Mouse (Mus musculus): ENCODE results near the gene Sos2. TPM values are rescaled to one million over a fixed set of nuclear protein-coding genes. Genes with fewer than 3 reads are reported as not detected.
"Not testable (repeated sequence)": the region's sequence is repeated elsewhere in the genome, so short reads cannot be mapped to it uniquely, and the experiment has no call there.

Sos2 gene
- polyA plus RNA-seq, 1 experiment from 2014 or later: 10.9 TPM

DNA sequence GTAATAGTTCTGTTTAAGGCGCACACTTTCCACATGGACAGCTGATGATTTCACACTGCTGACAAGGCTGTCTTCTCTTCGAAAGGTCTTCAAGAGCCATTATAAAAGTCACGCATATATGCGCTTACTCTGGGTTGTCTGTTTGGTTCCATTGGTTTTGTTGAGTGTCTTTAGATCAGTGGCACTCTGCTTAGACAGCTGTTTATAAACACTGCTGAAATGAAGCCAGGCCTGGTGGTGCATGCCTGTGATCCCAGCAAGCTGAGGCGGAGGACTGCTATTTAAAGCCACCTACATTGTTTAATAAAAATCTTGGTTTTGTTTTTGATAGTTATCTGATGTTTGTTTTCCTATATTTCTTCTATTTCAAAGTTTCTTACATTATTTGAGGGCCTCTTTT is 14.9 kb downstream of the Sos2 start:
- no peaks in the 10 kb centered on the region for H3K36me3 ChIP-seq
- WGBS: 75% methylated on average over 5 of the region's 5 CpGs
- ATAC-seq (ENCODE audit: insufficient read depth, low FRiP score, low read depth): no peak

DNA sequence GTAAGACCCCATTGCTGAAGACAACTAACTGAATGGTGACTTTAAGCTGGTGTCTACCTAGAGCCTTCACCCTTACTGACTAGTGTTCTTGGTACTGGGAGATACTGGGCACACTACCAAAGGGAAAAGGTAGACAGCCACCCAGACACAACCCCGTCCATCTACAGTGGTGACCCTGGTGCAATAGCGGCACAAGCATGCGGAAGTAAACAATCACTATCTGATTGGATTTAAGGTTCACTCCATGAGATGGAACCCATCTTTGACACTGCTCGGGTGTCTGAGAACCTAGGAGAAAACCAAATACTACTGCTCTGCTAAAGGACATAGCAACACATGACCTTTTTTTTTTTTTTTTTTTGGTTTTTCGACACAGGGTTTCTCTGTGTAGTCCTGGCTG is 20.0 kb downstream of the Sos2 start:
- no peak overlapping the region for H3K9ac ChIP-seq
- no peaks in the 10 kb centered on the region for H3K9me3 ChIP-seq
- no peaks in the 10 kb centered on the region for H3K27me3 ChIP-seq (replicated peaks)
- no peaks in the 10 kb centered on the region for H3K4me1 ChIP-seq
- H3K4me2 ChIP-seq: no peak overlapping the region
- no peak overlapping the region for H3K4me3 ChIP-seq (replicated peaks)
- H3K27ac ChIP-seq: no peak overlapping the region
- WGBS: 96% methylated on average over 5 of the region's 5 CpGs
- ATAC-seq (ENCODE audit: insufficient read depth, low FRiP score, low read depth): no peak
- no peaks in the 10 kb centered on the region for H3K36me3 ChIP-seq

More for the DNA sequence above, 14.9 kb downstream of the Sos2 start:
- H3K4me1 ChIP-seq: no peaks in the 10 kb centered on the region
- H3K4me3 ChIP-seq (replicated peaks): no peak overlapping the region
- no peak overlapping the region for H3K27ac ChIP-seq
- no peaks in the 10 kb centered on the region for H3K9me3 ChIP-seq
- H3K4me2 ChIP-seq: no peak overlapping the region
- no peak overlapping the region for H3K9ac ChIP-seq
- H3K27me3 ChIP-seq (replicated peaks): no peaks in the 10 kb centered on the region

DNA sequence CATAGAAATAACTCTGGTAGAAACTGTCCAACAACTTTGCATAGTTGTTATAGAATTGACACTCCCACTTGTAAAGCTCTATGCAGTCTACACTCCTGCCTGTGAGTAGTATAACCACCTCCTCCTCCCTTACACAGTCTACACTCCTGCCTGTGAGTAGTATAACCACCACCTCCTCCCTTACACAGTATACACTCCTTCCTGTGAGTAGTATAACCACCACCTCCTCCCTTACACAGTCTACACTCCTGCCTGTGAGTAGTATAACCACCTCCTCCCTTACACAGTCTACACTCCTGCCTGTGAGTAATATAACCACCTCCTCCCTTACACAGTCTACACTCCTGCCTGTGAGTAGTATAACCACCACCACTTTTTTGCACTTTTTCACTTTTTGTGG is 27.7 kb downstream of the Sos2 start:
- not testable (repeated sequence) for H3K27me3 ChIP-seq (replicated peaks)

GRCm38 (mm10) chr12:69649511-69649910 is 32.1 kb downstream of the Sos2 start:
- no peak overlapping the region for H3K4me2 ChIP-seq
- ATAC-seq (ENCODE audit: insufficient read depth, low FRiP score, low read depth): no peak
- 73% methylated on average over 8 of the region's 8 CpGs for WGBS

More for the DNA sequence above, 27.7 kb downstream of the Sos2 start:
- not testable (repeated sequence) for H3K4me3 ChIP-seq (replicated peaks); H3K4me1 ChIP-seq; H3K27ac ChIP-seq; H3K4me2 ChIP-seq; H3K9me3 ChIP-seq; H3K9ac ChIP-seq
- peak; percentile 88 for ATAC-seq (ENCODE audit: insufficient read depth, low FRiP score, low read depth)
- H3K36me3 ChIP-seq: peaks cover 11% of the 10 kb centered on the region

GRCm38 (mm10) chr12:69645821-69646616 is 35.6 kb downstream of the Sos2 start:
- Histone ChIP-seq H3K27me3 (replicated peaks) (no peaks in the 10 kb centered on the region), H3K4me3 (replicated peaks) (no peak overlapping the region), H3K4me1 (no peaks in the 10 kb centered on the region), H3K27ac (peak overlapping the region; percentile 16; the same call in 1 of the 2 replicates), H3K9ac (no peak overlapping the region), H3K4me2 (no peak overlapping the region), H3K9me3 (no peaks in the 10 kb centered on the region), H3K36me3 (0 out of 2 replicates have a peak, but pooled peaks cover 4% of the 10 kb centered on the region)
- peak; percentile 72; the same call in 1 of the 2 replicates for ATAC-seq (ENCODE audit: insufficient read depth, low FRiP score, low read depth)
- 79% methylated on average over 8 of the region's 8 CpGs for WGBS

More at GRCm38 (mm10) chr12:69649511-69649910, 32.1 kb downstream of the Sos2 start:
- Histone ChIP-seq H3K27ac (no peak overlapping the region), H3K27me3 (replicated peaks) (no peaks in the 10 kb centered on the region), H3K4me3 (replicated peaks) (no peak overlapping the region), H3K9ac (no peak overlapping the region), H3K36me3 (peaks cover 11% of the 10 kb centered on the region), H3K4me1 (no peaks in the 10 kb centered on the region), H3K9me3 (no peaks in the 10 kb centered on the region)

- no peak for ATAC-seq (ENCODE audit: insufficient read depth, low FRiP score, low read depth)
- no peaks in the 10 kb centered on the region for H3K27me3 ChIP-seq (replicated peaks)
- H3K9me3 ChIP-seq: no peaks in the 10 kb centered on the region
- H3K4me1 ChIP-seq: no peaks in the 10 kb centered on the region
- WGBS: 55% methylated on average over 3 of the region's 3 CpGs
- no peak overlapping the region for H3K9ac ChIP-seq
- H3K27ac ChIP-seq: no peak overlapping the region; the same call in 1 of the 2 replicates
- no peak overlapping the region for H3K4me3 ChIP-seq (replicated peaks)
- H3K36me3 ChIP-seq: 0 out of 2 replicates have a peak, but pooled peaks cover 4% of the 10 kb centered on the region
- no peak overlapping the region for H3K4me2 ChIP-seq
Measured at GRCm38 (mm10) chr12:69644877-69645276, 36.8 kb downstream of the Sos2 start.

DNA sequence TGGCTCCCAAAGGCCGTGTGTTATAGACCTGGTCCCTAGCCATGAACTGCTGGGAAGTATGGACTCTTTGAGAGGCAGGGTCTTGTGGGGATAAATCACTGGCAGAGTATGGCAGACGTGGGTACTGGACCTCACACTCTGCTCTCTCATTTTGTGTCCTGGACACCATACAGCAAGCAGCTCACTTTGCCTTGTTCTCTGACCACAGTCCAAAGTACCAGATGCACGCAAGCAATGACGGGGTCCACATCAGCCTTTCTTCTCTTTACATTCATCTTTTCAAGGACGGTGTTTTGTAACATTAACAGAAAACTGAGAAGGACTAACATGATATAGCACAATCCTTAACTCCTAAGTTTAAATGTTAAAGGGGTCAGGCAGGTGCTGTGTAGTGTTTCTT is 38.8 kb downstream of the Sos2 start:
- no peak for ATAC-seq (ENCODE audit: insufficient read depth, low FRiP score, low read depth)

DNA sequence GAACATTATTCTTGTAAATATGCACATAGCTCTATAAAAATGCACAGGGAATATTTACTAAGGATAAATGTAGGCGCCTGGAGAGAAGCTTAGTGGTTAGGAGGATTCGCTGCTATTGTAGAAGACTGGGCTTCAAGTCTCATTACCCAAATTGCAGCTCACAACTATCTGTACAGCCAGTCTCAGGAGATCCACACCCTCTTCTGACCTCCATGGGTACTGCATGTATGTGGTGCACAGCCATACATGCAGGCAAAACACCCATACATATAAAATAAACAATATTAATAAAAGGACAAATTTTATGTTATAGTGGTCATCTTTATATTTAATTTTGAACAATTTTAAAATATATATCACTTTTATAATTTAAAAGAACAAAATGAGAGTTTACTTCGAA is 46.9 kb downstream of the Sos2 start:
- H3K27ac ChIP-seq: no peak overlapping the region
- no peaks in the 10 kb centered on the region for H3K36me3 ChIP-seq
- no peak overlapping the region for H3K4me2 ChIP-seq
- H3K4me3 ChIP-seq (replicated peaks): no peak overlapping the region
- H3K27me3 ChIP-seq (replicated peaks): no peaks in the 10 kb centered on the region
- no peak overlapping the region for H3K9ac ChIP-seq
- 91% methylated on average over 3 of the region's 3 CpGs for WGBS
- no peak for ATAC-seq (ENCODE audit: insufficient read depth, low FRiP score, low read depth)
- H3K9me3 ChIP-seq: no peaks in the 10 kb centered on the region
- no peaks in the 10 kb centered on the region; the same call in 1 of the 2 replicates for H3K4me1 ChIP-seq

More for the DNA sequence above, 38.8 kb downstream of the Sos2 start:
- Histone ChIP-seq H3K4me2 (no peak overlapping the region), H3K4me1 (no peaks in the 10 kb centered on the region; the same call in 1 of the 2 replicates), H3K36me3 (0 out of 2 replicates have a peak, but pooled peaks cover 4% of the 10 kb centered on the region), H3K9ac (no peak overlapping the region), H3K27me3 (replicated peaks) (no peaks in the 10 kb centered on the region), H3K27ac (no peak overlapping the region), H3K4me3 (replicated peaks) (no peak overlapping the region), H3K9me3 (no peaks in the 10 kb centered on the region)
- WGBS: 84% methylated on average over 5 of the region's 5 CpGs

DNA sequence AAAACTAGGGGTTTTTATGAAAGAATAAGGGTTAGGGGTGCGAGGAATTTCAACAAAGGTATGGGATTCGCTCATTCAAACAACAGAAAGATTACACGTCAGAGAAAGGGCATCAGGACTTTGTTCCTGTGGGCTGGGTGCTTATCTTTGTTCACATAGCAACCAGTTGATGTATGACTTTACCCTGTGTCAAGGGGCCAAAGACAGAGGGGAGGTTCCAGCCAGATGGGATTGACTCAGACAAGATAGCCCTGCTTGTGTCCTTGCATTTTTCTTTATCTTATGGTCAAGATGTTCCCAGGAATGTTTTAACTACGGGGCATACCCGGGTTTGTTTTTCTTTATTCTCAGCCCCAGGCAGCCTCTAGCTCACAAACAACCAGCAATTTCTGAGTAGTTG is 63.1 kb downstream of the Sos2 start:
- H3K9me3 ChIP-seq; H3K9ac ChIP-seq; H3K27ac ChIP-seq; ATAC-seq (ENCODE audit: insufficient read depth, low FRiP score, low read depth); H3K4me3 ChIP-seq (replicated peaks); H3K27me3 ChIP-seq (replicated peaks); H3K4me2 ChIP-seq; H3K4me1 ChIP-seq: not testable (repeated sequence)
- peaks cover 15% of the 10 kb centered on the region for H3K36me3 ChIP-seq
- 69% methylated on average over 5 of the region's 5 CpGs for WGBS

- Histone ChIP-seq H3K4me2 (no peak overlapping the region), H3K36me3 (peaks cover 10% of the 10 kb centered on the region; the same call in 1 of the 2 replicates), H3K27ac (no peak overlapping the region), H3K4me1 (no peaks in the 10 kb centered on the region), H3K9ac (no peak overlapping the region), H3K9me3 (no peaks in the 10 kb centered on the region), H3K4me3 (replicated peaks) (no peak overlapping the region), H3K27me3 (replicated peaks) (no peaks in the 10 kb centered on the region)
- no peak for ATAC-seq (ENCODE audit: insufficient read depth, low FRiP score, low read depth)
- 60% methylated on average over 2 of the region's 2 CpGs for WGBS
Measured at GRCm38 (mm10) chr12:69604367-69604766, 77.3 kb downstream of the Sos2 start.

GRCm38 (mm10) chr12:69597446-69597845 is 84.2 kb downstream of the Sos2 start:
- H3K36me3 ChIP-seq: peaks cover 4% of the 10 kb centered on the region; the same call in 1 of the 2 replicates
- no peaks in the 10 kb centered on the region for H3K4me1 ChIP-seq
- no peak overlapping the region for H3K4me3 ChIP-seq (replicated peaks)
- H3K4me2 ChIP-seq: no peak overlapping the region
- H3K9ac ChIP-seq: no peak overlapping the region
- H3K9me3 ChIP-seq: no peaks in the 10 kb centered on the region
- no peak for ATAC-seq (ENCODE audit: insufficient read depth, low FRiP score, low read depth)
- WGBS: 81% methylated on average over 4 of the region's 4 CpGs
- no peaks in the 10 kb centered on the region for H3K27me3 ChIP-seq (replicated peaks)
- no peak overlapping the region for H3K27ac ChIP-seq

GRCm38 (mm10) chr12:69593130-69593529 is 88.5 kb downstream of the Sos2 start:
- H3K4me2 ChIP-seq: no peak overlapping the region
- no peak overlapping the region for H3K27ac ChIP-seq
- no peaks in the 10 kb centered on the region for H3K4me1 ChIP-seq
- no peaks in the 10 kb centered on the region for H3K27me3 ChIP-seq (replicated peaks)
- H3K36me3 ChIP-seq: peaks cover 16% of the 10 kb centered on the region; the same call in 1 of the 2 replicates
- 82% methylated on average over 5 of the region's 5 CpGs for WGBS
- no peak for ATAC-seq (ENCODE audit: insufficient read depth, low FRiP score, low read depth)
- H3K4me3 ChIP-seq (replicated peaks): no peak overlapping the region
- H3K9ac ChIP-seq: no peak overlapping the region
- no peaks in the 10 kb centered on the region for H3K9me3 ChIP-seq
